Mouse (Mus musculus): Measurements from ENCODE around the gene Tbc1d22a. TPM values are rescaled to one million over a fixed set of nuclear protein-coding genes. Genes with fewer than 3 reads are reported as not detected.

Tbc1d22a gene
- polyA plus RNA-seq, 2 experiments, result 8.7 to 15.5 TPM

- Histone ChIP-seq H3K4me1 (ENCODE audit: control insufficient read depth, insufficient read depth, low read length) (no peaks in the 10 kb centered on the region), H3K4me3 (replicated peaks; ENCODE audit: low read length) (no peak overlapping the region), H3K27ac (replicated peaks; ENCODE audit: low read depth, low read length) (no peak overlapping the region), H3K36me3 (ENCODE audit: control insufficient read depth, insufficient read depth, low read length) (no peaks in the 10 kb centered on the region), H3K9me3 (ENCODE audit: control insufficient read depth, low read length) (no peaks in the 10 kb centered on the region), H3K4me2 (replicated peaks; ENCODE audit: low read depth, low read length, severe bottlenecking) (no peak overlapping the region), H3K9ac (ENCODE audit: low read depth, low read length, severe bottlenecking) (no peak overlapping the region), H3K27me3 (ENCODE audit: control insufficient read depth, insufficient read depth, low read length) (no peaks in the 10 kb centered on the region)
- no peak for ATAC-seq (ENCODE audit: low FRiP score, low read depth)
- 71% methylated on average over 7 of the region's 7 CpGs for WGBS
- no peak for DNase-seq (ENCODE audit: low spot score)
- TF ChIP-seq POLR2A (IDR thresholded peaks at IDR 0.05; ENCODE audit: borderline replicate concordance, extremely low read depth, insufficient read depth, insufficient read length), result no peak
Measured at GRCm38 (mm10) chr15:86329911-86330310, 115.7 kb downstream of the Tbc1d22a start.

- no peaks in the 10 kb centered on the region for H3K27me3 ChIP-seq (ENCODE audit: control insufficient read depth, insufficient read depth, low read length)
- no peak for TF ChIP-seq POLR2A (IDR thresholded peaks at IDR 0.05; ENCODE audit: borderline replicate concordance, extremely low read depth, insufficient read depth, insufficient read length)
- no peak overlapping the region for H3K27ac ChIP-seq (replicated peaks; ENCODE audit: low read depth, low read length)
- H3K9me3 ChIP-seq (ENCODE audit: control insufficient read depth, low read length), result no peaks in the 10 kb centered on the region
- no peak for DNase-seq (ENCODE audit: low spot score)
- WGBS, result 74% methylated on average over 7 of the region's 7 CpGs
- H3K9ac ChIP-seq (ENCODE audit: low read depth, low read length, severe bottlenecking), result no peak overlapping the region
- ATAC-seq (ENCODE audit: low FRiP score, low read depth), result no peak
- H3K4me3 ChIP-seq (replicated peaks; ENCODE audit: low read length), result no peak overlapping the region
- H3K4me1 ChIP-seq (ENCODE audit: control insufficient read depth, insufficient read depth, low read length), result no peaks in the 10 kb centered on the region
- no peaks in the 10 kb centered on the region for H3K36me3 ChIP-seq (ENCODE audit: control insufficient read depth, insufficient read depth, low read length)
- H3K4me2 ChIP-seq (replicated peaks; ENCODE audit: low read depth, low read length, severe bottlenecking), result no peak overlapping the region
Measured at GRCm38 (mm10) chr15:86330454-86330853, 116.2 kb downstream of the Tbc1d22a start.

- no peak overlapping the region for H3K4me2 ChIP-seq (replicated peaks; ENCODE audit: low read depth, low read length, severe bottlenecking)
- H3K36me3 ChIP-seq (ENCODE audit: control insufficient read depth, insufficient read depth, low read length), result no peaks in the 10 kb centered on the region
- no peak overlapping the region for H3K27ac ChIP-seq (replicated peaks; ENCODE audit: low read depth, low read length)
- no peak for TF ChIP-seq POLR2A (IDR thresholded peaks at IDR 0.05; ENCODE audit: borderline replicate concordance, extremely low read depth, insufficient read depth, insufficient read length)
- DNase-seq (ENCODE audit: low spot score), result no peak
- WGBS, result 69% methylated on average over 8 of the region's 8 CpGs
- H3K4me3 ChIP-seq (replicated peaks; ENCODE audit: low read length), result no peak overlapping the region
- no peak for ATAC-seq (ENCODE audit: low FRiP score, low read depth)
- no peaks in the 10 kb centered on the region for H3K4me1 ChIP-seq (ENCODE audit: control insufficient read depth, insufficient read depth, low read length)
- no peaks in the 10 kb centered on the region for H3K9me3 ChIP-seq (ENCODE audit: control insufficient read depth, low read length)
- no peaks in the 10 kb centered on the region for H3K27me3 ChIP-seq (ENCODE audit: control insufficient read depth, insufficient read depth, low read length)
- no peak overlapping the region for H3K9ac ChIP-seq (ENCODE audit: low read depth, low read length, severe bottlenecking)
Measured at GRCm38 (mm10) chr15:86331501-86332245, 117.4 kb downstream of the Tbc1d22a start.

GRCm38 (mm10) chr15:86333176-86333575 lies 118.9 kb downstream of the Tbc1d22a start:
- WGBS, result 99% methylated on average over 4 of the region's 4 CpGs
- Histone ChIP-seq H3K4me1 (ENCODE audit: control insufficient read depth, insufficient read depth, low read length) (no peaks in the 10 kb centered on the region), H3K27ac (replicated peaks; ENCODE audit: low read depth, low read length) (no peak overlapping the region)

GRCm38 (mm10) chr15:86333606-86334005 lies 119.3 kb downstream of the Tbc1d22a start:
- Histone ChIP-seq H3K27ac (replicated peaks; ENCODE audit: low read depth, low read length) (no peak overlapping the region), H3K36me3 (ENCODE audit: control insufficient read depth, insufficient read depth, low read length) (no peaks in the 10 kb centered on the region), H3K27me3 (ENCODE audit: control insufficient read depth, insufficient read depth, low read length) (no peaks in the 10 kb centered on the region), H3K4me3 (replicated peaks; ENCODE audit: low read length) (no peak overlapping the region), H3K4me1 (ENCODE audit: control insufficient read depth, insufficient read depth, low read length) (no peaks in the 10 kb centered on the region), H3K9me3 (ENCODE audit: control insufficient read depth, low read length) (no peaks in the 10 kb centered on the region), H3K4me2 (replicated peaks; ENCODE audit: low read depth, low read length, severe bottlenecking) (no peak overlapping the region), H3K9ac (ENCODE audit: low read depth, low read length, severe bottlenecking) (no peak overlapping the region)
- DNase-seq (ENCODE audit: low spot score) (no peak), ATAC-seq (ENCODE audit: low FRiP score, low read depth) (no peak)
- WGBS, result 89% methylated on average over 2 of the region's 2 CpGs
- TF ChIP-seq POLR2A (IDR thresholded peaks at IDR 0.05; ENCODE audit: borderline replicate concordance, extremely low read depth, insufficient read depth, insufficient read length), result no peak

More at GRCm38 (mm10) chr15:86333176-86333575, 118.9 kb downstream of the Tbc1d22a start:
- Histone ChIP-seq H3K4me3 (replicated peaks; ENCODE audit: low read length) (no peak overlapping the region), H3K36me3 (ENCODE audit: control insufficient read depth, insufficient read depth, low read length) (no peaks in the 10 kb centered on the region), H3K9me3 (ENCODE audit: control insufficient read depth, low read length) (no peaks in the 10 kb centered on the region), H3K4me2 (replicated peaks; ENCODE audit: low read depth, low read length, severe bottlenecking) (no peak overlapping the region), H3K27me3 (ENCODE audit: control insufficient read depth, insufficient read depth, low read length) (no peaks in the 10 kb centered on the region), H3K9ac (ENCODE audit: low read depth, low read length, severe bottlenecking) (no peak overlapping the region)
- no peak for TF ChIP-seq POLR2A (IDR thresholded peaks at IDR 0.05; ENCODE audit: borderline replicate concordance, extremely low read depth, insufficient read depth, insufficient read length)
- ATAC-seq (ENCODE audit: low FRiP score, low read depth) (no peak), DNase-seq (ENCODE audit: low spot score) (no peak)
